Mouse (Mus musculus) heart, adult 2 months (tissue): ENCODE results near the gene Gpc5. TPM values are rescaled to one million over a fixed set of nuclear protein-coding genes. Genes with fewer than 3 reads are reported as not detected.

Experiments used
- DNase-seq, 2 experiments: peaks; one replicate each; pipeline ENCODE4 v3.0.0; 2021
- H3K27ac ChIP-seq: fragments of 200-600 bp; 2 replicates; pipeline ENCODE4 v1.8.1; 2022
- H3K27me3 ChIP-seq: fragments of 200-500 bp; 2 replicates; pipeline ENCODE4 v1.6.1; 2012; ENCODE audit warnings: mild to moderate bottlenecking, low read length, inconsistent platforms, mixed read lengths; ENCODE audit not compliant: control insufficient read depth, insufficient read depth
- H3K36me3 ChIP-seq: fragments of 200-500 bp; 2 replicates; pipeline ENCODE4 v1.6.1; 2012; ENCODE audit warnings: low read length, inconsistent platforms; ENCODE audit not compliant: control insufficient read depth, insufficient read depth
- H3K4me1 ChIP-seq: fragments of 200-500 bp; 2 replicates; pipeline ENCODE4 v1.6.1; 2011; ENCODE audit warnings: low read length; ENCODE audit not compliant: control insufficient read depth, insufficient read depth
- H3K4me3 ChIP-seq: fragments of 200-600 bp; 2 replicates; pipeline ENCODE4 v1.8.1; 2022
- H3K79me2 ChIP-seq: fragments of 200-500 bp; replicated peaks from 2 replicates; pipeline ENCODE4 v1.6.1; 2012; ENCODE audit warnings: mild to moderate bottlenecking, inconsistent platforms, low read length, moderate library complexity, mixed read lengths; ENCODE audit not compliant: control insufficient read depth, insufficient read depth
- H3K9ac ChIP-seq: fragments of 200-500 bp; 2 replicates; pipeline ENCODE4 v1.6.1; 2012; ENCODE audit warnings: low read depth, mild to moderate bottlenecking, control low read depth, inconsistent platforms, low read length, mixed read lengths
- CTCF ChIP-seq: fragments of 200-600 bp; IDR thresholded peaks from 2 replicates; pipeline ENCODE4 v1.8.1; 2022; ENCODE audit warnings: antibody characterized with exemption, mild to moderate bottlenecking, moderate library complexity
- EP300 ChIP-seq: fragments of 200-500 bp; IDR thresholded peaks from 2 replicates; pipeline ENCODE4 v1.6.1; 2011; ENCODE audit warnings: low read depth, low read length, control low read depth; ENCODE audit not compliant: insufficient read depth
- POLR2A ChIP-seq: fragments of 200-500 bp; IDR thresholded peaks from 2 replicates; pipeline ENCODE4 v1.6.1; 2011; ENCODE audit warnings: mild to moderate bottlenecking, low read depth, low read length, control low read depth; ENCODE audit not compliant: insufficient read depth
- WGBS: fragments of 180-500 bp; shearing (Covaris S2); methylation state at CpG from one replicate; pipeline ENCODE4 v1.1.7; 2018; 5-methylcytosine and 5-hydroxymethylcytosine counted together
- intact Hi-C: fragments of 180-260 bp; cut with DNase I; formaldehyde crosslinking; loops from one replicate; pipeline ENCODE4 v1.15.1; 2025
- polyA plus RNA-seq: library from polyadenylated mRNA; depleted of rRNA; stranded (reverse); fragments of >200 nt; gene quantifications from 2 replicates; pipeline ENCODE4 v1.2.3, GENCODE M21; 2012
- total RNA-seq, 2 experiments: library from RNA; stranded (reverse); gene quantifications; 2 replicates each; pipeline ENCODE4 v1.2.3; 2021

The Gpc5 gene
- total and polyA plus RNA-seq, 3 experiments: not detected

GRCm38 (mm10) chr14:115831854-115832625 is 740.0 kb downstream of the Gpc5 start:
- H3K9ac ChIP-seq: no peak overlapping the region
- no peak overlapping the region for H3K4me3 ChIP-seq
- no peaks in the 10 kb centered on the region for H3K4me1 ChIP-seq
- 72% methylated on average over 10 of the region's 10 CpGs for WGBS
- no peaks in the 10 kb centered on the region for H3K79me2 ChIP-seq
- no peak overlapping the region for H3K27ac ChIP-seq
- no peak for DNase-seq
- TF ChIP-seq CTCF: no peak
- TF ChIP-seq POLR2A: no peak
- no peak for TF ChIP-seq EP300
- H3K36me3 ChIP-seq: no peaks in the 10 kb centered on the region
- intact Hi-C loops: no loop called here
- no peaks in the 10 kb centered on the region for H3K27me3 ChIP-seq

- intact Hi-C loops: no loop called here
- Histone ChIP-seq H3K9ac (no peak overlapping the region), H3K27ac (no peak overlapping the region), H3K4me1 (no peaks in the 10 kb centered on the region), H3K27me3 (no peaks in the 10 kb centered on the region), H3K4me3 (no peak overlapping the region), H3K79me2 (no peaks in the 10 kb centered on the region), H3K36me3 (no peaks in the 10 kb centered on the region)
- no peak for DNase-seq
- WGBS: 56% methylated on average over 2 of the region's 2 CpGs
- TF ChIP-seq POLR2A: no peak
- TF ChIP-seq CTCF: no peak
- TF ChIP-seq EP300: no peak
These were observed 751.8 kb downstream of the Gpc5 start for GRCm38 (mm10) chr14:115843783-115844182.

DNA sequence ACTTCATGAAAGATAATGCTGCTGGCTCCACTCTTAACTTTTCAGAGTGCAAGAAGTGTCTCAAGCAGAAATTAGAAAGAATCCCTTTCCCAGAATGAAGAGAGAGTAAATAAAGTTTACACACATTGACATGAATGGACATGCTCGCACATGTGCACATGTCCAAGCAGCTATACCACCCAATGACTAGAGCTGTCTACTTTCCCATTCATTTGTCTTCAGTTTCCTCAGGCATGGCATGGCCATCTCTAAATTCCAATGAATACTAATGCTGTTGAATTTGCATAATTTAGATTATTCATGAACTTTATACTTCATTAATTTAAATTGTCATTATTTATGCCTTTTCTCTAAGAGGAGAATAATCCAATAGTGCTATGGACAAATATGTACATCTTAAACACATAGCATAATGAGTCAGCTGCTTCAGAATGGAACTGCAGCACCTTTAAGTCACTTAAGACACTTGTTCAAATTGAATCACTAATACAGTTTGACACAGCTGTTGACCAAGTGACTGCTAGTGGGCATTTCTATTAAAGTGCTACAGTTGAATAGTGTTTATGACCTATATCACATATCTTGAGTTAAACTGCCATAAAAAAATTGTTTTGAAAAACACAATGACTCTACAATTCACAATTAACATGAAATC is 752.9 kb downstream of the Gpc5 start:
- H3K4me3 ChIP-seq: no peak overlapping the region
- H3K27ac ChIP-seq: no peak overlapping the region
- H3K79me2 ChIP-seq: no peaks in the 10 kb centered on the region
- no peaks in the 10 kb centered on the region for H3K36me3 ChIP-seq
- TF ChIP-seq CTCF: no peak
- TF ChIP-seq EP300: no peak
- no peak for TF ChIP-seq POLR2A
- WGBS: 82% methylated on average over 1 of the region's 1 CpGs
- DNase-seq: no peak
- intact Hi-C loops: no loop called here
- no peak overlapping the region for H3K9ac ChIP-seq
- no peaks in the 10 kb centered on the region for H3K4me1 ChIP-seq
- H3K27me3 ChIP-seq: no peaks in the 10 kb centered on the region

DNA sequence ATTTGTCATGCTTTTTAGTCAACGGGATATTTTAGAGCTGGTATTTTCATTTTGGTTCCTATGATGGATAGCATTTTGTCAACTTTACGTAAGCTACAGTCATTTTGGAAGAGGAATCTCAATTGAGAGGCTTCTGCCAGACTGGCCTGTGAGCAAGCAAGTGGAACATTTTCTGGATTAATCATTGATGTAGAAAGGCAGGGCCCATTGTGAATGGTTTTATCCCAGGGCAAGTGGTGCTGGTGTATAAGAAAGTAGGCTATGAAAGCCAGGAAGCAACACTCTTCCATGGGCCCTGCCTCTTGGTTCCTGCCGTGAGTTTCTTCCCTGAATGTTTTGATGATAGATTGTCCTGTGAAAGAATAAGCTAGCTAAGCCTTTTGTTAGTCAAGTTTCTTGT is 777.1 kb downstream of the Gpc5 start:
- Histone ChIP-seq H3K36me3 (no peaks in the 10 kb centered on the region), H3K27me3 (no peaks in the 10 kb centered on the region), H3K79me2 (no peaks in the 10 kb centered on the region), H3K27ac (no peak overlapping the region), H3K4me1 (no peaks in the 10 kb centered on the region), H3K4me3 (no peak overlapping the region), H3K9ac (no peak overlapping the region)
- 72% methylated on average over 3 of the region's 3 CpGs for WGBS
- intact Hi-C loops: no loop called here
- TF ChIP-seq CTCF (no peak), POLR2A (no peak), EP300 (no peak)
- DNase-seq: no peak

DNA sequence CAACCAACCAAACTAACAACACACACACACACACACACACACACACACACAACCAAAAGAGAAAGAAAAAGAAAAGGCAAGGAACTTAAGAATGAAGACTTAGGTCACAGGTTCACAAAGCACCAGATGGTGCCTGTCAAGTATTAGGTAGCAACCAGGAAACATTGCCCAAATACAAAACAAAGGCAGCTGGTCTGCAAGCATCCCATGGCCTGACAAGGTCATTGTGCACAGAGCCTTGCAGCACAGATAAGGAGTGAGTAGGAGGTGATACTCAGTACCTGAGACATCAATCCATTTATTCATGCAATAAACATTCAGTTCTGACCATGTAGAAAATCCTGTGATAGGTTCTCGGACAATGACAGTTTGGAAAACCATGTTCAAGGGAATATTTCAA is 884.0 kb downstream of the Gpc5 start:
- intact Hi-C loops: no loop called here
- Histone ChIP-seq H3K4me1 (no peaks in the 10 kb centered on the region), H3K9ac (no peak overlapping the region), H3K4me3 (no peak overlapping the region), H3K79me2 (no peaks in the 10 kb centered on the region), H3K36me3 (no peaks in the 10 kb centered on the region), H3K27me3 (no peaks in the 10 kb centered on the region), H3K27ac (no peak overlapping the region)
- TF ChIP-seq EP300: no peak
- 90% methylated on average over 1 of the region's 1 CpGs for WGBS
- DNase-seq: no peak

GRCm38 (mm10) chr14:115979233-115979632 is 887.2 kb downstream of the Gpc5 start:
- no peaks in the 10 kb centered on the region for H3K4me1 ChIP-seq
- no peaks in the 10 kb centered on the region for H3K79me2 ChIP-seq
- no peak for DNase-seq
- H3K36me3 ChIP-seq: no peaks in the 10 kb centered on the region
- WGBS: 13% methylated on average over 2 of the region's 2 CpGs
- no peak overlapping the region for H3K4me3 ChIP-seq
- H3K9ac ChIP-seq: no peak overlapping the region
- no peaks in the 10 kb centered on the region for H3K27me3 ChIP-seq
- intact Hi-C loops: no loop called here
- H3K27ac ChIP-seq: no peak overlapping the region
- TF ChIP-seq EP300 (no peak), POLR2A (no peak), CTCF (no peak)
